Mouse (Mus musculus): Measurements from ENCODE around the gene Cdh1. TPM values are rescaled to one million over a fixed set of nuclear protein-coding genes. Genes with fewer than 3 reads are reported as not detected.

The Cdh1 gene
- polyA plus RNA-seq, 1 experiment from 2014 or later = 4.6 TPM

DNA sequence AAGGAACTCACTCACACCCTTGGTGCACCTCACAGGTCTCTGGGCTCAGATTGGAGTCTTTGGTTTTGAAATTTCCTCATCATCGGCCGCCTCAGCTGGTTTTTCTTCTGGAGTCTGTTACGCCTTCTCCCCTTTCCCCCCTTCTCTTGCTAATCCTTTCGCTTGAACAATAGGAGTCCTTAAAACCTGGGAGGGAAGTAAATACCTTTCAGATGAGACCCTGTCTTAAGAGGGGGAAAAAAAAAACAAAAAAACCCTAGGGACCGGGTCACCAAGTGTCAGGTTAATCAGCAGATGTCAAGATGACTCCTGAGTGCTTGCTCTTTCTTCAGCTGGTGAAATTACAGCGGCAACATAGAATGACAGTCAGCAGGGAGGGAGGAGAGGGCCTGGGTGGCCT, 14.0 kb downstream of the Cdh1 start:
- no peak overlapping the region for H3K4me2 ChIP-seq (ENCODE audit: low read length)
- 37% methylated on average over 6 of the region's 6 CpGs for WGBS

DNA sequence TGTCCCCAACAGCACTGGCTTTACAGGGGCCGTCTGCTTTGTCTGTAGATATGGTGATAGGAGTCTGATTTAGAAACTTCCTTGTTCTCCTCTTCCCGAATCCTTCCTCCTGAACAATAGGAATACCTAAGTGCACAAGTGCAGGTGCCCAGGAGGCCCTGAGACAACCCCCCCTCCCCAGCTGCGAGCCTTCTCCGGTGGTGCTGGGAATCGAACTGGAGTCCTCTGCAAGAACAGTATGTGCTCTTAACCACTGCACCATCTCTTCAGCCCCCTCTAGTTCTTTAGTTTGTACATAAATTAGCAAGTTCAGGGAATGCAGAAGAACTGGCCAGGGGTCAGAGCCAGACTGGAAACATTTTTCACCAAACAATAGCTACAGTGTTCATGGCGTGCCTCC, 14.7 kb downstream of the Cdh1 start:
- no peaks in the 10 kb centered on the region for H3K9me3 ChIP-seq (ENCODE audit: control insufficient read depth, low read length)
- H3K4me3 ChIP-seq (ENCODE audit: low read length) = no peak overlapping the region
- H3K27ac ChIP-seq (ENCODE audit: low read depth, low read length) = no peak overlapping the region
- H3K4me2 ChIP-seq (ENCODE audit: low read length) = no peak overlapping the region
- 79% methylated on average over 6 of the region's 6 CpGs for WGBS
- H3K9ac ChIP-seq (ENCODE audit: low read depth, low read length) = no peak overlapping the region
- no peaks in the 10 kb centered on the region; the same call in 1 of the 2 replicates for H3K4me1 ChIP-seq (ENCODE audit: control insufficient read depth, insufficient read depth, low read depth, low read length)
- no peaks in the 10 kb centered on the region for H3K36me3 ChIP-seq (ENCODE audit: control insufficient read depth, insufficient read depth, low read length)
- no peak for ATAC-seq
- H3K27me3 ChIP-seq (replicated peaks; ENCODE audit: control insufficient read depth, insufficient read depth, low read length) = no peaks in the 10 kb centered on the region

More for the DNA sequence above, 14.0 kb downstream of the Cdh1 start:
- Histone ChIP-seq H3K27me3 (replicated peaks; ENCODE audit: control insufficient read depth, insufficient read depth, low read length) (no peaks in the 10 kb centered on the region), H3K36me3 (ENCODE audit: control insufficient read depth, insufficient read depth, low read length) (no peaks in the 10 kb centered on the region), H3K27ac (ENCODE audit: low read depth, low read length) (no peak overlapping the region), H3K4me1 (ENCODE audit: control insufficient read depth, insufficient read depth, low read depth, low read length) (no peaks in the 10 kb centered on the region; the same call in 1 of the 2 replicates), H3K4me3 (ENCODE audit: low read length) (no peak overlapping the region), H3K9me3 (ENCODE audit: control insufficient read depth, low read length) (no peaks in the 10 kb centered on the region), H3K9ac (ENCODE audit: low read depth, low read length) (no peak overlapping the region)
- no peak for ATAC-seq

DNA sequence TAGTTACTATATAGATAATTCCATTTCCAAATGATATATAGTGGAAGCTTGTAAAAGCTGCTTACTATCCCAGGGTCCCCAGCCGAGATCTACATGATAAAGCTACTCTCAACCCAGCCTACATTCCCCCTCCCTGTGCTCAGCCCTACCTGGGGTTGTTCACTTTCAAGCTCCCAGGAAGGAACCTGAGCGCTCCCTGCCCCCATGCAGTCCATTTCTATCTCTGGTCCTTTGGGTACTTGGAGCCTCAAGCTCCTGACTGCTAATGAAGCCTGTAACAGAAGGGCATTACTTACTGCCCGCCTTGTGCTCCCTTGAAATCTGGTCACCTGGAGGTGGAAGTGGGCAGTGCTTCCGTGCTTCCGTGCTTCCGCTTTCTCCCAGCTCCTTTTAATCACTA, 15.2 kb downstream of the Cdh1 start:
- no peak overlapping the region for H3K4me3 ChIP-seq (ENCODE audit: low read length)
- no peaks in the 10 kb centered on the region; the same call in 1 of the 2 replicates for H3K4me1 ChIP-seq (ENCODE audit: control insufficient read depth, insufficient read depth, low read depth, low read length)
- ATAC-seq = no peak
- no peaks in the 10 kb centered on the region for H3K27me3 ChIP-seq (replicated peaks; ENCODE audit: control insufficient read depth, insufficient read depth, low read length)
- H3K4me2 ChIP-seq (ENCODE audit: low read length) = no peak overlapping the region
- no peaks in the 10 kb centered on the region for H3K9me3 ChIP-seq (ENCODE audit: control insufficient read depth, low read length)
- WGBS = 63% methylated on average over 6 of the region's 6 CpGs
- no peak overlapping the region for H3K9ac ChIP-seq (ENCODE audit: low read depth, low read length)
- H3K36me3 ChIP-seq (ENCODE audit: control insufficient read depth, insufficient read depth, low read length) = no peaks in the 10 kb centered on the region
- H3K27ac ChIP-seq (ENCODE audit: low read depth, low read length) = no peak overlapping the region

- H3K36me3 ChIP-seq (ENCODE audit: control insufficient read depth, insufficient read depth, low read length) = no peaks in the 10 kb centered on the region
- ATAC-seq = peak; percentile 48
- WGBS = 53% methylated on average over 9 of the region's 9 CpGs
- H3K27ac ChIP-seq (ENCODE audit: low read depth, low read length) = no peak overlapping the region
- H3K9me3 ChIP-seq (ENCODE audit: control insufficient read depth, low read length) = no peaks in the 10 kb centered on the region
- no peaks in the 10 kb centered on the region; the same call in 1 of the 2 replicates for H3K4me1 ChIP-seq (ENCODE audit: control insufficient read depth, insufficient read depth, low read depth, low read length)
- H3K27me3 ChIP-seq (replicated peaks; ENCODE audit: control insufficient read depth, insufficient read depth, low read length) = no peaks in the 10 kb centered on the region
- H3K4me3 ChIP-seq (ENCODE audit: low read length) = no peak overlapping the region
- no peak overlapping the region for H3K4me2 ChIP-seq (ENCODE audit: low read length)
- no peak overlapping the region for H3K9ac ChIP-seq (ENCODE audit: low read depth, low read length)
Observed at GRCm38 (mm10) chr8:106619549-106620245, 16.5 kb downstream of the Cdh1 start.

GRCm38 (mm10) chr8:106620488-106620887, 17.3 kb downstream of the Cdh1 start:
- H3K9ac ChIP-seq (ENCODE audit: low read depth, low read length) = no peak overlapping the region
- H3K4me2 ChIP-seq (ENCODE audit: low read length) = no peak overlapping the region
- no peaks in the 10 kb centered on the region for H3K9me3 ChIP-seq (ENCODE audit: control insufficient read depth, low read length)
- no peak for ATAC-seq
- no peaks in the 10 kb centered on the region; the same call in 1 of the 2 replicates for H3K4me1 ChIP-seq (ENCODE audit: control insufficient read depth, insufficient read depth, low read depth, low read length)
- no peaks in the 10 kb centered on the region for H3K27me3 ChIP-seq (replicated peaks; ENCODE audit: control insufficient read depth, insufficient read depth, low read length)
- no peak overlapping the region for H3K27ac ChIP-seq (ENCODE audit: low read depth, low read length)
- H3K36me3 ChIP-seq (ENCODE audit: control insufficient read depth, insufficient read depth, low read length) = no peaks in the 10 kb centered on the region
- 78% methylated on average over 2 of the region's 2 CpGs for WGBS
- no peak overlapping the region for H3K4me3 ChIP-seq (ENCODE audit: low read length)

GRCm38 (mm10) chr8:106623016-106623415, 19.9 kb downstream of the Cdh1 start:
- no peak overlapping the region for H3K4me3 ChIP-seq (ENCODE audit: low read length)
- no peak for ATAC-seq
- no peak overlapping the region for H3K9ac ChIP-seq (ENCODE audit: low read depth, low read length)
- no peaks in the 10 kb centered on the region; the same call in 1 of the 2 replicates for H3K4me1 ChIP-seq (ENCODE audit: control insufficient read depth, insufficient read depth, low read depth, low read length)
- H3K27ac ChIP-seq (ENCODE audit: low read depth, low read length) = no peak overlapping the region
- no peaks in the 10 kb centered on the region for H3K9me3 ChIP-seq (ENCODE audit: control insufficient read depth, low read length)
- no peak overlapping the region for H3K4me2 ChIP-seq (ENCODE audit: low read length)
- H3K36me3 ChIP-seq (ENCODE audit: control insufficient read depth, insufficient read depth, low read length) = no peaks in the 10 kb centered on the region
- 76% methylated on average over 5 of the region's 5 CpGs for WGBS
- no peaks in the 10 kb centered on the region for H3K27me3 ChIP-seq (replicated peaks; ENCODE audit: control insufficient read depth, insufficient read depth, low read length)

DNA sequence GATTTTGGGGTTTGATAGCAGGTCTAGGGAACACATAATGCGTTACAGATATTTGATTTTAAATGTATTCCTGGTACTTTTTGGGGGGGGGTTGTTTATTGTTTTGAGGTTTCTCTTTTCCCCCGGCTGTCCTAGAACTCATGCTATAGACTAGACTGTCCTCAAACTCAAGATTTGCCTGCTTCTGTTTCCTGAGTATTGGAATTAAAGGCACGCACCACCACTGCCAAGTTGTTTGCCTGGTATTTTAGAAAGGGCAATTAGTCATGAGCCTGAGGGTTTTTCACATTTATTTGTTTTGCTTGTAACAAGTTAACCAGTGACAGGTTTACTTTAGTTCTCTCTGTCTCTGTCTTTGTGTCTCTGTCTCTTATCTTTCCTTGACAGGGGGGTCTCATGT, 20.3 kb downstream of the Cdh1 start:
- WGBS = 88% methylated on average over 3 of the region's 3 CpGs

DNA sequence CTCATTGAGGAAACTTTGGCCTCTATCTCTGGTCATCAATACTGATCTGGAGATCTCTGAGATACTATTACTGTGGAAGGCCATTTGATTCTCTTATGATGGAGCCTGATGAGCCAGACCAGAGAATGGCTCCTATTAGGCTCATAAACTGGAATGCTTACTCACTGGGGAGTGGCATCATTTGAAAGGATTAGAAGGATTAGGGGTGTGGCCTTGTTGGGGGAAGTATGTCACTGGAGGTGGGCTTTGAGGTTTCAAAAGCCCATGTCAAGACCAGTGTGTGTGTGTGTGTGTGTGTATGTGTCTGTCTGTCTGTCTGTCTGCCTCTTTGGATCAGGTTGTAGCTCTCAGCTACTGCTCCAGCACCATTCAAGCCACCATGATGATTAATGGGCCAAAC, 20.8 kb downstream of the Cdh1 start:
- no peak for ATAC-seq
- Histone ChIP-seq H3K36me3 (ENCODE audit: control insufficient read depth, insufficient read depth, low read length) (no peaks in the 10 kb centered on the region), H3K27ac (ENCODE audit: low read depth, low read length) (no peak overlapping the region), H3K4me1 (ENCODE audit: control insufficient read depth, insufficient read depth, low read depth, low read length) (no peaks in the 10 kb centered on the region), H3K4me3 (ENCODE audit: low read length) (no peak overlapping the region), H3K27me3 (replicated peaks; ENCODE audit: control insufficient read depth, insufficient read depth, low read length) (no peaks in the 10 kb centered on the region), H3K9me3 (ENCODE audit: control insufficient read depth, low read length) (no peaks in the 10 kb centered on the region), H3K9ac (ENCODE audit: low read depth, low read length) (no peak overlapping the region), H3K4me2 (ENCODE audit: low read length) (no peak overlapping the region)

More for the DNA sequence above, 20.3 kb downstream of the Cdh1 start:
- H3K36me3 ChIP-seq (ENCODE audit: control insufficient read depth, insufficient read depth, low read length) = no peaks in the 10 kb centered on the region
- H3K4me2 ChIP-seq (ENCODE audit: low read length) = no peak overlapping the region
- H3K4me3 ChIP-seq (ENCODE audit: low read length) = no peak overlapping the region
- no peaks in the 10 kb centered on the region for H3K9me3 ChIP-seq (ENCODE audit: control insufficient read depth, low read length)
- no peaks in the 10 kb centered on the region; the same call in 1 of the 2 replicates for H3K4me1 ChIP-seq (ENCODE audit: control insufficient read depth, insufficient read depth, low read depth, low read length)
- H3K27ac ChIP-seq (ENCODE audit: low read depth, low read length) = no peak overlapping the region
- no peak overlapping the region for H3K9ac ChIP-seq (ENCODE audit: low read depth, low read length)
- no peaks in the 10 kb centered on the region for H3K27me3 ChIP-seq (replicated peaks; ENCODE audit: control insufficient read depth, insufficient read depth, low read length)
- ATAC-seq = no peak

DNA sequence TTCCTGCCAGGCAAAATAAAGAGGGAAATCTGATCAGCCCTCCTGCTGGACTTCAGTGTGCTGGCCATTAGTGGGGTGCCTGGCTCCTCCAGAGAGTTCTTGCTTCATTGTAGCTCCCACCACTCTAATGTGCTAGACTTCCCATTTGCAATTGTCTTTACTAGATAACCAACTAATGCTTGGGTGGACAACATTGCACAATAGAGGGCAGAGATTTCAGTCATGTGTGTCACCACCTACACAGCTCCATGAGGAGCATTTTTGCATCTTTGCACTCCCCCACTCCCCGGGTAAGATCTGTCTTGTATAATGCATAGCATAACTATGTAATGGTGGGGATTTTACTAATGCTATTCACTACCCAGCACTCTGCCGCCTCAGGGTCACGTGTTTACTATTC, 21.6 kb downstream of the Cdh1 start:
- Histone ChIP-seq H3K4me2 (ENCODE audit: low read length) (no peak overlapping the region), H3K4me1 (ENCODE audit: control insufficient read depth, insufficient read depth, low read depth, low read length) (no peaks in the 10 kb centered on the region), H3K27ac (ENCODE audit: low read depth, low read length) (no peak overlapping the region), H3K9me3 (ENCODE audit: control insufficient read depth, low read length) (no peaks in the 10 kb centered on the region), H3K4me3 (ENCODE audit: low read length) (no peak overlapping the region), H3K9ac (ENCODE audit: low read depth, low read length) (no peak overlapping the region), H3K36me3 (ENCODE audit: control insufficient read depth, insufficient read depth, low read length) (no peaks in the 10 kb centered on the region), H3K27me3 (replicated peaks; ENCODE audit: control insufficient read depth, insufficient read depth, low read length) (no peaks in the 10 kb centered on the region)
- no peak for ATAC-seq
- 81% methylated on average over 3 of the region's 3 CpGs for whole genome bisulfite sequencing

All from hindbrain, embryonic 16.5 days (tissue).